ENCODE assay signal across 29 mouse cellular contexts in genomic region chr4:138780300-138780699, GRCm38 (mm10). TPM values are rescaled to one million over a fixed set of nuclear protein-coding genes. Genes with fewer than 3 reads are reported as not detected.
A peak's percentile ranks its signal among the peaks of the same experiment; 100 is the strongest.
DNase-seq lines count a peak whose midpoint lies in the region; ATAC-seq lines count a peak whose summit lies in the region.
"Had no signal": no experiment of that assay in that cellular context is flagged by ENCODE, and none has a peak within 500 bp of the region (broad histone marks: within the 10 kb centered on the region; RNA-seq: fewer than 3 reads in every experiment).

No protein-coding gene starts in this region.

- no peak overlapping the region for H3K27ac ChIP-seq in midbrain, embryonic 15.5 days
- H3K27ac ChIP-seq: embryonic facial prominence, embryonic 12.5 days; embryonic facial prominence, embryonic 15.5 days; heart, adult 2 months; heart, embryonic 10.5 days; heart, embryonic 13.5 days; hindbrain, embryonic 14.5 days; hindbrain, postnatal 0 days had no signal

- peak; percentile 51 to 77 for DNase-seq in adrenal gland, adult (ENCODE audit: inconsistent age in 2 of 2, low spot score in 1 of 2)
- DNase-seq in adrenal gland, postnatal 4 days (ENCODE audit: low spot score in 2 of 2), result no peak
- peak; percentile 33 for DNase-seq in ZHBTc4 (ENCODE audit: low read depth, low spot score)
- DNase-seq in adrenal gland, postnatal 14 days, result peak; percentile 55
- no peak for DNase-seq in lung, postnatal 4 days
- DNase-seq: cerebellum, adult 18-20 months; cerebellum, adult 9-10 months; cerebellum, postnatal 14 days; forebrain, postnatal 0 days; gastrocnemius, postnatal 10 days; heart, adult 2 months; heart, postnatal 14 days; heart, postnatal 4 days; kidney, adult 18-20 months had no signal

- ATAC-seq in midbrain, embryonic 15.5 days (replicated peaks), result no peak
- ATAC-seq: forebrain, embryonic 14.5 days; forebrain, postnatal 0 days; hindbrain, postnatal 0 days; inflammation-experienced regulatory T-cells, adult 6 months; intestine, embryonic 16.5 days had no signal

- H3K36me3 ChIP-seq in midbrain, embryonic 15.5 days (replicated peaks), result no peaks in the 10 kb centered on the region
- H3K36me3 ChIP-seq: embryonic facial prominence, embryonic 12.5 days; embryonic facial prominence, embryonic 15.5 days; heart, embryonic 10.5 days; heart, embryonic 13.5 days had no signal

- peaks cover 4% of the 10 kb centered on the region; the same call in 1 of the 2 replicates for H3K4me1 ChIP-seq in midbrain, embryonic 15.5 days
- H3K4me1 ChIP-seq: embryonic facial prominence, embryonic 15.5 days; heart, embryonic 13.5 days had no signal

- no peak overlapping the region for H3K4me2 ChIP-seq in midbrain, embryonic 15.5 days
- H3K4me2 ChIP-seq: embryonic facial prominence, embryonic 12.5 days; embryonic facial prominence, embryonic 15.5 days; heart, embryonic 13.5 days; hindbrain, embryonic 14.5 days had no signal

- no peak overlapping the region for H3K4me3 ChIP-seq in midbrain, embryonic 15.5 days
- H3K4me3 ChIP-seq: embryonic facial prominence, embryonic 12.5 days; embryonic facial prominence, embryonic 15.5 days; heart, adult 2 months; heart, embryonic 10.5 days; heart, embryonic 13.5 days had no signal

- no peaks in the 10 kb centered on the region for H3K27me3 ChIP-seq in midbrain, embryonic 15.5 days (replicated peaks)
- H3K27me3 ChIP-seq: embryonic facial prominence, embryonic 15.5 days had no signal

- WGBS in midbrain, embryonic 15.5 days, result 90% methylated on average over 5 of the region's 5 CpGs

- H3K9me3 ChIP-seq in midbrain, embryonic 15.5 days, result no peaks in the 10 kb centered on the region
- H3K9me3 ChIP-seq: embryonic facial prominence, embryonic 12.5 days; embryonic facial prominence, embryonic 15.5 days; heart, embryonic 10.5 days; heart, embryonic 13.5 days had no signal

- H3K9ac ChIP-seq in midbrain, embryonic 15.5 days, result no peak overlapping the region
- H3K9ac ChIP-seq: embryonic facial prominence, embryonic 12.5 days; embryonic facial prominence, embryonic 15.5 days; forebrain, postnatal 0 days; heart, embryonic 13.5 days; hindbrain, embryonic 14.5 days had no signal

RNA-seq across cellular contexts. Expression of gene Pla2g2d, which starts 4.8 kb away (rescaled TPM):
- 1 to 10 TPM; 1.1 to 1.4 TPM for total RNA-seq in adrenal gland, postnatal 4 days (2021)
- 1.1 and 10.7 TPM in 2 replicates for total RNA-seq in adrenal gland, postnatal 14 days (2021)
- polyA plus RNA-seq in midbrain, embryonic 15.5 days (2015; fragmentation: Nextera tagmentation; extraction: Ambion mirVana), result 0.10 and 0.31 TPM in 2 replicates
- total RNA-seq: ES-E14; gastrocnemius, postnatal 10 days; granulocyte monocyte progenitor cell, adult 5-6 weeks; heart, postnatal 4 days had no signal
- polyA plus RNA-seq: forebrain, embryonic 11.5 days; heart, embryonic 13.5 days; heart, embryonic 16.5 days had no signal

RNA-seq across cellular contexts. Expression of gene Pla2g2f, which starts 22.9 kb away (rescaled TPM):
- 10 to 100 TPM in 1 of 2 experiments, 1 to 10 TPM in 1; 9.7 to 10.1 TPM for total RNA-seq in adrenal gland, postnatal 4 days (2021)
- total RNA-seq in adrenal gland, postnatal 14 days (2021), result 13.7 and 14.3 TPM in 2 replicates
- 0.06 and 0.13 TPM in 2 replicates for polyA plus RNA-seq in midbrain, embryonic 15.5 days (2015; fragmentation: Nextera tagmentation; extraction: Ambion mirVana)
- total RNA-seq: forebrain, postnatal 0 days; gastrocnemius, postnatal 10 days; gastrocnemius, postnatal 36 days; granulocyte monocyte progenitor cell, adult 5-6 weeks; hindbrain, postnatal 0 days had no signal
- polyA plus RNA-seq: embryonic facial prominence, embryonic 12.5 days; forebrain, embryonic 14.5 days; forebrain, postnatal 0 days; heart, embryonic 13.5 days; hindbrain, embryonic 14.5 days; inflammation-experienced regulatory T-cells, adult 6 months had no signal

RNA-seq across cellular contexts. Expression of gene Ubxn10, which starts 43.3 kb away (rescaled TPM):
- 1 to 10 TPM; 1.8 to 2.4 TPM for total RNA-seq in adrenal gland, postnatal 4 days (2021)
- 0.89 and 1.1 TPM in 2 replicates for total RNA-seq in adrenal gland, postnatal 14 days (2021)
- 4.3 and 4.7 TPM in 2 replicates for polyA plus RNA-seq in midbrain, embryonic 15.5 days (2015; fragmentation: Nextera tagmentation; extraction: Ambion mirVana)
- total RNA-seq: granulocyte monocyte progenitor cell, adult 5-6 weeks had no signal
- polyA plus RNA-seq: inflammation-experienced regulatory T-cells, adult 6 months had no signal

RNA-seq across cellular contexts. Expression of gene Pla2g2c, which starts 55.7 kb away (rescaled TPM):
- total RNA-seq in adrenal gland, postnatal 4 days (2021), result under 1 TPM; 0.42 to 0.73 TPM
- total RNA-seq in adrenal gland, postnatal 14 days (2021), result not detected in 2 replicates
- polyA plus RNA-seq in midbrain, embryonic 15.5 days (2015; fragmentation: Nextera tagmentation; extraction: Ambion mirVana), result 0.74 and 1.1 TPM in 2 replicates
- total RNA-seq: gastrocnemius, postnatal 36 days; granulocyte monocyte progenitor cell, adult 5-6 weeks; heart, postnatal 14 days; heart, postnatal 4 days had no signal
- polyA plus RNA-seq: heart, embryonic 16.5 days; inflammation-experienced regulatory T-cells, adult 6 months had no signal

Comparison
In these comparisons a context has a peak if more than half of its experiments do, and no peak if none do; other contexts are left out.
1. DNase-seq: peak in adrenal gland, adult (2 of 2), ZHBTc4 (single experiment) and adrenal gland, postnatal 14 days (single experiment); none in adrenal gland, postnatal 4 days (0 of 2) and lung, postnatal 4 days (0 of 2).